Comparison of ENCODE assay signal across 16 mouse cellular contexts in genomic region chr15:24877711-24878598, GRCm38 (mm10).
DNase-seq lines count a peak whose midpoint lies in the region; ATAC-seq lines count a peak whose summit lies in the region.
"Had no signal": no experiment of that assay in that cellular context is flagged by ENCODE, and none has a peak within 500 bp of the region (broad histone marks: within the 10 kb centered on the region; RNA-seq: fewer than 3 reads in every experiment).

No protein-coding gene starts in this region.

- peak overlapping the region; percentile 69 for H3K27ac ChIP-seq in neural tube, embryonic 11.5 days (ENCODE audit: low read depth, low read length)
- peak overlapping the region; percentile 77 for H3K27ac ChIP-seq in midbrain, embryonic 16.5 days (ENCODE audit: low read length)
- H3K27ac ChIP-seq: heart, embryonic 13.5 days; intestine, embryonic 15.5 days; limb, embryonic 12.5 days had no signal

- peak; percentile 63 for ATAC-seq in neural tube, embryonic 11.5 days (ENCODE audit: insufficient read depth, low FRiP score, low TSS enrichment)
- ATAC-seq in midbrain, embryonic 16.5 days = peak; percentile 85
- ATAC-seq in frontal cortex, adult (ENCODE audit: low TSS enrichment) = no peak
- ATAC-seq in monocyte, adult 5-6 weeks (replicated peaks; ENCODE audit: insufficient number of reproducible peaks, low FRiP score, low TSS enrichment, poor library complexity, severe bottlenecking) = no peak
- ATAC-seq: intestine, embryonic 15.5 days had no signal

- DNase-seq in embryo, embryonic 11 days = peak; percentile 35
- no peak for DNase-seq in embryo, embryonic 10 days (ENCODE audit: low spot score)
- DNase-seq in neural tube, embryonic 11.5 days (ENCODE audit: low spot score) = peak; percentile 23
- no peak for DNase-seq in neural tube, embryonic 10.5 days (ENCODE audit: extremely low spot score, low spot score)
- DNase-seq in T-cell, adult 2 months (ENCODE audit: low spot score) = no peak
- DNase-seq: cerebellum, postnatal 36 days; gastrocnemius, postnatal 14 days; kidney, postnatal 14 days; lung, adult 18-20 months had no signal

- H3K4me3 ChIP-seq in neural tube, embryonic 11.5 days (ENCODE audit: low read depth, low read length) = no peak overlapping the region
- H3K4me3 ChIP-seq in midbrain, embryonic 16.5 days (ENCODE audit: low read depth, low read length) = no peak overlapping the region
- H3K4me3 ChIP-seq: erythroblast, embryonic 14.5 days; heart, embryonic 13.5 days; intestine, embryonic 15.5 days; limb, embryonic 12.5 days had no signal

- H3K27me3 ChIP-seq in neural tube, embryonic 11.5 days (ENCODE audit: control insufficient read depth, insufficient read depth, low read length) = no peaks in the 10 kb centered on the region
- H3K27me3 ChIP-seq in midbrain, embryonic 16.5 days (ENCODE audit: control insufficient read depth, insufficient read depth, low read depth, low read length) = no peaks in the 10 kb centered on the region
- H3K27me3 ChIP-seq: heart, embryonic 13.5 days; intestine, embryonic 15.5 days; limb, embryonic 12.5 days had no signal

- no peaks in the 10 kb centered on the region for H3K9me3 ChIP-seq in neural tube, embryonic 11.5 days (ENCODE audit: control insufficient read depth, low read length)
- no peaks in the 10 kb centered on the region for H3K9me3 ChIP-seq in midbrain, embryonic 16.5 days (replicated peaks; ENCODE audit: control insufficient read depth, low read length, poor library complexity, severe bottlenecking)
- H3K9me3 ChIP-seq: heart, embryonic 13.5 days; intestine, embryonic 15.5 days; limb, embryonic 12.5 days had no signal

- no peaks in the 10 kb centered on the region for H3K36me3 ChIP-seq in neural tube, embryonic 11.5 days (ENCODE audit: control insufficient read depth, insufficient read depth, low read length)
- H3K36me3 ChIP-seq in midbrain, embryonic 16.5 days (ENCODE audit: control insufficient read depth, insufficient read depth, low read length) = no peaks in the 10 kb centered on the region
- H3K36me3 ChIP-seq: heart, embryonic 13.5 days; intestine, embryonic 15.5 days; limb, embryonic 12.5 days had no signal

- H3K4me1 ChIP-seq in neural tube, embryonic 11.5 days (ENCODE audit: control insufficient read depth, insufficient read depth, low read length) = no peaks in the 10 kb centered on the region
- H3K4me1 ChIP-seq in midbrain, embryonic 16.5 days (ENCODE audit: control insufficient read depth, insufficient read depth, low read length) = peaks cover 21% of the 10 kb centered on the region
- H3K4me1 ChIP-seq: heart, embryonic 13.5 days; intestine, embryonic 15.5 days; limb, embryonic 12.5 days had no signal

- no peak overlapping the region for H3K4me2 ChIP-seq in neural tube, embryonic 11.5 days (ENCODE audit: low read depth)
- peak overlapping the region; percentile 1; the same call in 1 of the 2 replicates for H3K4me2 ChIP-seq in midbrain, embryonic 16.5 days (ENCODE audit: low read length)
- H3K4me2 ChIP-seq: heart, embryonic 13.5 days; intestine, embryonic 15.5 days; limb, embryonic 12.5 days had no signal

- no peak overlapping the region for H3K9ac ChIP-seq in neural tube, embryonic 11.5 days (ENCODE audit: low read length)
- peak overlapping the region; percentile 15; the same call in 1 of the 2 replicates for H3K9ac ChIP-seq in midbrain, embryonic 16.5 days (ENCODE audit: low read depth, low read length)
- H3K9ac ChIP-seq: heart, embryonic 13.5 days; intestine, embryonic 15.5 days; limb, embryonic 12.5 days had no signal

- 66% methylated on average over 6 of the region's 6 CpGs for WGBS in neural tube, embryonic 11.5 days
- 19% methylated on average over 6 of the region's 6 CpGs for WGBS in midbrain, embryonic 16.5 days

Comparison
In these comparisons a context has a peak if more than half of its experiments do, and no peak if none do; other contexts are left out.
1. DNase-seq: peak in embryo, embryonic 11 days (single experiment) and neural tube, embryonic 11.5 days (single experiment); none in embryo, embryonic 10 days (single experiment), neural tube, embryonic 10.5 days (single experiment) and T-cell, adult 2 months (single experiment).
2. ATAC-seq: peak in neural tube, embryonic 11.5 days (single experiment) and midbrain, embryonic 16.5 days (single experiment); none in frontal cortex, adult (single experiment) and monocyte, adult 5-6 weeks (single experiment).